Mouse (Mus musculus): ENCODE results near the gene Samd4b. TPM values are rescaled to one million over a fixed set of nuclear protein-coding genes. Genes with fewer than 3 reads are reported as not detected.

Gene Samd4b
- polyA plus RNA-seq, 1 experiment from 2014 or later, result 29.5 TPM

DNA sequence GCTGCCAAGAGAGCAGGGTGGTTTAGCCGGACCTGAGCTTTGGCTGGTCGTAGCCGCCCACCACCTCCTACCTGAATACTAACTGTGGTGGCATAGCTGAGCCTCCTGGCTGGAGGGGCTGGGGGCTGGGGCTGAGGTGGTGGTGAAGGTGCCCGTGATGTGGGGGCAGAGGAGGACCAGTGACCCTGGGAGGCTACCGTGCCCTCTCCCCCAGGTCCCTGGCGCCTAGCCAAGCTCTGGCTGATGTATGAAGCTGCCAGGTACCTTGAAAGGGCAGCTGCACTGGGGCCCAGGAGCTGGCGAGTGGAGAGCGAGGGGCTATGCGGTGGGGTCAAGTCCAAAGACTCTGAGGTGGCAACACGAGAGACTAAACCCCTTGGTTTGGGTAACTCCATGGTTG lies 238.1 kb downstream of the Samd4b start:
- WGBS, result 93% methylated on average over 10 of the region's 10 CpGs

DNA sequence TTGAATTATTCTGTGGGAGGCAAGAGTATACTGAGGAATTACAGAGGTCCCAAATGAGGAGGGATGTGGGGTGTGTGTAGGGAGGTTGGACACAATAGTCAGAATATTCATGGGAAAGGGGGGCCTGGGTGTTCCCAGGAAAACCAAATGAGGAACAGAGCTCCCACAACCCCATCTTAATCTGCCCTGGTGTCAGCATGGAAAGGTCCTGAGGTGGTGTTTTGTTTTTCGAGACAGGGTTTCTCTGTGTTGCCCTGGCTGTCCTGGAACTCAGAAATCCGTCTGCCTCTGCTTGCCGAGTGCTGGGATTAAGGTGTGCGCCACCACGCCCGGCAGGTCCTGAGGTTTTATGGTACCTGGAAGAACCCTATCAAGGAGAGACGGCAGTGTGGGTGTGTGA lies 239.5 kb downstream of the Samd4b start:
- DNase-seq, result no peak
- whole genome bisulfite sequencing, result 51% methylated on average over 7 of the region's 7 CpGs
- peak overlapping the region; percentile 31; the same call in 1 of the 2 replicates for H3K9ac ChIP-seq (replicated peaks; ENCODE audit: low read length)

More for the DNA sequence above, 238.1 kb downstream of the Samd4b start:
- no peaks in the 10 kb centered on the region for H3K9me3 ChIP-seq (ENCODE audit: control insufficient read depth, low read length)
- H3K27ac ChIP-seq (replicated peaks; ENCODE audit: low read depth, low read length), result no peak overlapping the region
- H3K9ac ChIP-seq (replicated peaks; ENCODE audit: low read length), result no peak overlapping the region
- ATAC-seq (ENCODE audit: low FRiP score, low TSS enrichment) (no peak), DNase-seq (no peak)
- H3K4me1 ChIP-seq (ENCODE audit: control insufficient read depth, insufficient read depth, low read length), result peaks cover 9% of the 10 kb centered on the region; the same call in 1 of the 2 replicates
- peaks cover 45% of the 10 kb centered on the region for H3K36me3 ChIP-seq (ENCODE audit: control insufficient read depth, insufficient read depth, low read length)
- no peak overlapping the region for H3K4me3 ChIP-seq (replicated peaks; ENCODE audit: low read depth, low read length)
- no peaks in the 10 kb centered on the region for H3K27me3 ChIP-seq (ENCODE audit: control insufficient read depth, insufficient read depth, low read length)
- no peak overlapping the region for H3K4me2 ChIP-seq (ENCODE audit: low read length)

DNA sequence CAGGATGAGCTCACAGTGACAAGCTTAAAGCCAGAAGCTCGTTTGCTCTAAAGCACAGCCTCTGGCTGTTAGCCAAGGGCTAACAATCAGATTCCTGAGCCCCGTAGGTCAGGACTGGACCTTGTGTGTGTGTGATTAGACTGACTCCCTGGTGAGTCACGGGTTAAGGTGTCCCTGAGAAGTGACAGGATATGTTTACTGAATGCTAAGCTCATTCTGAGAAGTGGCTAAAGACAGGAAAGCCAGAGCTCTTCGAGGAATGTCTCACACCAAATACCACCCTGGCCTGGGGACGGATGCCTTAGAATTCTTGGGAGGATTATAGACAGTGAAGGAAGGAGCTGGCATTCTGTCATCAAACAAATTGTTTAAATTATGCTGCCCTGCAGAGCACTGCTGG lies 240.0 kb downstream of the Samd4b start:
- Histone ChIP-seq H3K27me3 (ENCODE audit: control insufficient read depth, insufficient read depth, low read length) (no peaks in the 10 kb centered on the region), H3K4me1 (ENCODE audit: control insufficient read depth, insufficient read depth, low read length) (peaks cover 9% of the 10 kb centered on the region; the same call in 1 of the 2 replicates), H3K36me3 (ENCODE audit: control insufficient read depth, insufficient read depth, low read length) (peaks cover 49% of the 10 kb centered on the region), H3K4me3 (replicated peaks; ENCODE audit: low read depth, low read length) (no peak overlapping the region), H3K4me2 (ENCODE audit: low read length) (peak overlapping the region; percentile 12; the same call in 1 of the 2 replicates), H3K9ac (replicated peaks; ENCODE audit: low read length) (peak overlapping the region; percentile 31; the same call in 1 of the 2 replicates), H3K9me3 (ENCODE audit: control insufficient read depth, low read length) (no peaks in the 10 kb centered on the region), H3K27ac (replicated peaks; ENCODE audit: low read depth, low read length) (peak overlapping the region; percentile 32)
- no peak for ATAC-seq (ENCODE audit: low FRiP score, low TSS enrichment)
- 2% methylated on average over 5 of the region's 5 CpGs for WGBS
- peak; percentile 46 for DNase-seq

More for the DNA sequence above, 239.5 kb downstream of the Samd4b start:
- peak overlapping the region; percentile 32; the same call in 1 of the 2 replicates for H3K27ac ChIP-seq (replicated peaks; ENCODE audit: low read depth, low read length)
- H3K4me3 ChIP-seq (replicated peaks; ENCODE audit: low read depth, low read length), result no peak overlapping the region
- peaks cover 9% of the 10 kb centered on the region; the same call in 1 of the 2 replicates for H3K4me1 ChIP-seq (ENCODE audit: control insufficient read depth, insufficient read depth, low read length)
- no peaks in the 10 kb centered on the region for H3K9me3 ChIP-seq (ENCODE audit: control insufficient read depth, low read length)
- no peaks in the 10 kb centered on the region for H3K27me3 ChIP-seq (ENCODE audit: control insufficient read depth, insufficient read depth, low read length)
- no peak for ATAC-seq (ENCODE audit: low FRiP score, low TSS enrichment)
- no peak overlapping the region for H3K4me2 ChIP-seq (ENCODE audit: low read length)
- H3K36me3 ChIP-seq (ENCODE audit: control insufficient read depth, insufficient read depth, low read length), result peaks cover 45% of the 10 kb centered on the region

DNA sequence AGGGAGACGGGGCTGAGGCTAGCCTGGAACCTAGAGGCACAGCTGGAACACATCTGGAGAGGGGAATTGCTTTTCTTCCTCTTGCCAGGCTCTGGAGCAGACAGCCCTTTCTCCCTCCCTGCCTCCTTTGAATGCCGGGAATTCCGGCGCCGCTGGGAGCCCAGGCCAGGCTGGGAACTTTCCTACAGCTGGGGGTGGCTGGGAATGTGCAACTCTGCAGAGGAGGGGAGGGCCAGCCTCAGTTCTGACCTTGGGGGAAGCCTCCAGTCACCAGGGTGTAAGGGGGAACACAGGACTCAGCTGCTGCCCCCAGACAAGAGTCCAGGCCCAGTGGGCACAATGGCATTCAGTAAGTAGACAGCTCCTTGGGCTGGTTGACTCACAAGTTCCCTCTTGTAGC lies 241.0 kb downstream of the Samd4b start:
- Histone ChIP-seq H3K9ac (replicated peaks; ENCODE audit: low read length) (no peak overlapping the region), H3K9me3 (ENCODE audit: control insufficient read depth, low read length) (no peaks in the 10 kb centered on the region), H3K36me3 (ENCODE audit: control insufficient read depth, insufficient read depth, low read length) (peaks cover 45% of the 10 kb centered on the region), H3K27me3 (ENCODE audit: control insufficient read depth, insufficient read depth, low read length) (no peaks in the 10 kb centered on the region), H3K4me2 (ENCODE audit: low read length) (no peak overlapping the region), H3K4me3 (replicated peaks; ENCODE audit: low read depth, low read length) (no peak overlapping the region), H3K27ac (replicated peaks; ENCODE audit: low read depth, low read length) (no peak overlapping the region; the same call in 1 of the 2 replicates), H3K4me1 (ENCODE audit: control insufficient read depth, insufficient read depth, low read length) (peaks cover 9% of the 10 kb centered on the region; the same call in 1 of the 2 replicates)
- ATAC-seq (ENCODE audit: low FRiP score, low TSS enrichment) (no peak), DNase-seq (no peak)
- WGBS, result 2% methylated on average over 5 of the region's 5 CpGs

DNA sequence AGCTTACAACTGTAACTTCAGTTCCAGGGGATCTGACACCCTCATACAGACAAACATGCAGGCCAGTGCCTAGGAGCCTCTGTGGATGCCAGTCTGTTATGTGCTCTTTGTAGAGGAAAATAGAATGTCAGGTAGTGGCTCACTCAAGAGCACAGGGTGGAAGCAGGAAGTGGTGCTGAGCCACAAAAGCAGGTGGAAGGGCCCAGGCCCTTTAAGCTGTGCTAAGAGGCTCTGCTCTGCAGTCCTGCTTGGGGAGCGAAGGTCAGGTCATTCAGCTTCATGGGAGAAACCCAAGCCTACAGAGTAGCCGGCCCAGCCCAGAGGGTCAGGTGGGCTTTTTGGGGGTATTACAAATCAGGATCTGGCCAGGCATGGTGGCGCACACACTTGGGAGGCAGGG lies 242.7 kb downstream of the Samd4b start:
- H3K9me3 ChIP-seq (ENCODE audit: control insufficient read depth, low read length), result no peaks in the 10 kb centered on the region
- H3K9ac ChIP-seq (replicated peaks; ENCODE audit: low read length), result no peak overlapping the region
- H3K4me3 ChIP-seq (replicated peaks; ENCODE audit: low read depth, low read length), result no peak overlapping the region
- H3K4me1 ChIP-seq (ENCODE audit: control insufficient read depth, insufficient read depth, low read length), result peaks cover 16% of the 10 kb centered on the region
- 94% methylated on average over 3 of the region's 3 CpGs for WGBS
- no peaks in the 10 kb centered on the region for H3K27me3 ChIP-seq (ENCODE audit: control insufficient read depth, insufficient read depth, low read length)
- ATAC-seq (ENCODE audit: low FRiP score, low TSS enrichment) (no peak), DNase-seq (no peak)
- no peak overlapping the region for H3K4me2 ChIP-seq (ENCODE audit: low read length)
- peaks cover 33% of the 10 kb centered on the region for H3K36me3 ChIP-seq (ENCODE audit: control insufficient read depth, insufficient read depth, low read length)
- H3K27ac ChIP-seq (replicated peaks; ENCODE audit: low read depth, low read length), result no peak overlapping the region

DNA sequence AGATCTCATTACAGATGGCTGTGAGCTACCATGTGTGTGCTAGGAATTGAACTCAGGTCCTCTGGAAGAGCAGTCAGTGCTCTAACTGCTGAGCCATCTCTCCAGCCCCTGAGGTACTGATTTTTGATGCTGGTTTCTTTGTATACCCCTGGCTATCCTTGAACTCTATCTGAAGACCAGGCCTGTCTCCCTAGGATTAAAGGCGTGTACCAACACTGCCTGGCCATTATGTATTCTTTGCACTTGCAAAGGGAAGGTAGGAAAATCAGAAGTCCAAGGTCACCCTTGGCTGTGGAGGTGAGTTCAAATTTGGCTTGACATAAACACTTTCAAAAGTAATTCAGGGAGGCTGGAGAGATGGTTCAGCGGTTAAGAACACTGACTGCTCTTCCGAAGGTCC lies 243.3 kb downstream of the Samd4b start:
- 92% methylated on average over 3 of the region's 3 CpGs for WGBS
- no peaks in the 10 kb centered on the region for H3K27me3 ChIP-seq (ENCODE audit: control insufficient read depth, insufficient read depth, low read length)
- H3K4me3 ChIP-seq (replicated peaks; ENCODE audit: low read depth, low read length), result no peak overlapping the region
- no peak for ATAC-seq (ENCODE audit: low FRiP score, low TSS enrichment)
- no peak overlapping the region for H3K4me2 ChIP-seq (ENCODE audit: low read length)
- H3K9me3 ChIP-seq (ENCODE audit: control insufficient read depth, low read length), result no peaks in the 10 kb centered on the region
- no peak overlapping the region for H3K27ac ChIP-seq (replicated peaks; ENCODE audit: low read depth, low read length)
- no peak for DNase-seq
- H3K9ac ChIP-seq (replicated peaks; ENCODE audit: low read length), result no peak overlapping the region
- H3K4me1 ChIP-seq (ENCODE audit: control insufficient read depth, insufficient read depth, low read length), result peaks cover 20% of the 10 kb centered on the region
- H3K36me3 ChIP-seq (ENCODE audit: control insufficient read depth, insufficient read depth, low read length), result peaks cover 27% of the 10 kb centered on the region

DNA sequence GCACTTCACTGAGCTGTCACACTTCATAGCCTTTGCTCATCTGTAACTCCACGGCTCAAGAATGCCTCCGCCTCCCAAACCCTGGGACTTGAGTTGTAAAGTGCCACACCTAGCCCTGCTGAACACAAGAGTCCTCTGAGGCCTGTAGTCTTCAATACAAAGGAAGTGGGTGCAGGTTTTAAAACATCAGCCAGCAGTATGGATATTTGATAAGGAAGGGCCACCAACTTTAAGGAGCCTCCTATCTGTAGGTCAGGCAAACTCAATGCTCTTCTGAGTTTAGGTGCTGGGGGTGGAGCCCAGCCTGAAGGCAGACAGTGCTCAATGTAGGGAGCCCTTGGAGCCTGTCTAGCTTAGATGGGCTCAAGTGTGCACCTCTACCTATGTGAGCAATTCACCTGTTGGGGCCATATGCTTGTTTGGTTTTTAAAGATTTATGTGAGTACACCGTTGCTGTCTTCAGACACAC lies 243.8 kb downstream of the Samd4b start:
- Histone ChIP-seq H3K27me3 (ENCODE audit: control insufficient read depth, insufficient read depth, low read length) (no peaks in the 10 kb centered on the region), H3K4me1 (ENCODE audit: control insufficient read depth, insufficient read depth, low read length) (peaks cover 20% of the 10 kb centered on the region), H3K4me2 (ENCODE audit: low read length) (no peak overlapping the region), H3K36me3 (ENCODE audit: control insufficient read depth, insufficient read depth, low read length) (peaks cover 27% of the 10 kb centered on the region), H3K9ac (replicated peaks; ENCODE audit: low read length) (no peak overlapping the region), H3K27ac (replicated peaks; ENCODE audit: low read depth, low read length) (no peak overlapping the region), H3K4me3 (replicated peaks; ENCODE audit: low read depth, low read length) (no peak overlapping the region), H3K9me3 (ENCODE audit: control insufficient read depth, low read length) (no peaks in the 10 kb centered on the region)
- ATAC-seq (ENCODE audit: low FRiP score, low TSS enrichment) (no peak), DNase-seq (no peak)
- WGBS, result 86% methylated on average over 3 of the region's 3 CpGs

DNA sequence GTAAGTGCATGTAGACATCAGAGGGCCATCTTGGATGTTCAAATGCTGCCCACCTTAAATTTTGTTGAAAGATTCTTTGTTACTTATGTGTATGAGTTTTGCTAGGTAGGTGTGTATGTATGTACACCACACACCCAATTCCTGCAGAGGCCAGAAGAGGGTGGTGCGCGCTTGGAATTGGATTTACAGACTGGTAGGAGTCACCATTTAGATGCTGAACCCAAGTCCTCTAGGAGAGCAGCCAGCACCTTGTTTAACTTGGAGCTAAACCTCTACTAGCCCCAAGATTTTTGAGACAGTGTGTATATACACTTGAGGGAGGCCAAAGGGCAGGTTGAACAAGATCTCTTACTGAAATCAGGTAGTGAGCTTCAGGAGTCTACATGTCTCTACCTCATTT lies 244.7 kb downstream of the Samd4b start:
- WGBS, result 97% methylated on average over 2 of the region's 2 CpGs
- peaks cover 19% of the 10 kb centered on the region for H3K4me1 ChIP-seq (ENCODE audit: control insufficient read depth, insufficient read depth, low read length)
- H3K27me3 ChIP-seq (ENCODE audit: control insufficient read depth, insufficient read depth, low read length), result no peaks in the 10 kb centered on the region
- no peak overlapping the region for H3K9ac ChIP-seq (replicated peaks; ENCODE audit: low read length)
- no peak for DNase-seq
- no peaks in the 10 kb centered on the region for H3K9me3 ChIP-seq (ENCODE audit: control insufficient read depth, low read length)
- H3K4me3 ChIP-seq (replicated peaks; ENCODE audit: low read depth, low read length), result no peak overlapping the region
- H3K36me3 ChIP-seq (ENCODE audit: control insufficient read depth, insufficient read depth, low read length), result peaks cover 27% of the 10 kb centered on the region
- H3K4me2 ChIP-seq (ENCODE audit: low read length), result no peak overlapping the region
- no peak overlapping the region for H3K27ac ChIP-seq (replicated peaks; ENCODE audit: low read depth, low read length)
- ATAC-seq (ENCODE audit: low FRiP score, low TSS enrichment), result no peak

DNA sequence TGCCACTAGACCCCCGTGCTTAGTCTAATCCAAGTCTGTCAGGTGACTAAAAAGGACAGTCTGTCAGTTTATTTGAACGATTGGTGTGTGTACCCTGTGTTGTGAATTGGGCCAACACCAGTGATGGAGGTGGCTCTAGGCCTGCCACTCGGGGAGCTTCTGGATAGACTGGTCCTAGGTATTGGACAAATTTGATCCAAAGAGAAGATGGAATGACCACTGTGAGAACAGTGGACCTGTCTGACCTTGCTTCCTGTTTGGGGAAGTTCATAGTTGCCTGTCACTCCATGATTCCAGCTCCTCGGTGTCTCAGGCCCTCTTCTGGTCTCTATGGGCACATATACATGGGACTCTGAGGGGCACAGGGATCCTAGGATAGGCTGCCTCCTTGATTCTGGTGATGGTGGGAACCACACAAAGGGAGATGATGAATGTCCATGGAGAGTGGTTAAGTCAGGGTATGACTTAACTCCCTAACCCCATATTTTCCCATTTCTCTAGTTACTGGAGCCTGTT lies 246.2 kb downstream of the Samd4b start:
- no peaks in the 10 kb centered on the region for H3K27me3 ChIP-seq (ENCODE audit: control insufficient read depth, insufficient read depth, low read length)
- no peak overlapping the region for H3K27ac ChIP-seq (replicated peaks; ENCODE audit: low read depth, low read length)
- peak overlapping the region; percentile 98 for H3K4me2 ChIP-seq (ENCODE audit: low read length)
- no peaks in the 10 kb centered on the region for H3K9me3 ChIP-seq (ENCODE audit: control insufficient read depth, low read length)
- peak overlapping the region; percentile 89 for H3K9ac ChIP-seq (replicated peaks; ENCODE audit: low read length)
- H3K4me3 ChIP-seq (replicated peaks; ENCODE audit: low read depth, low read length), result peak overlapping the region; percentile 91
- WGBS, result 44% methylated on average over 4 of the region's 4 CpGs
- peaks cover 11% of the 10 kb centered on the region for H3K4me1 ChIP-seq (ENCODE audit: control insufficient read depth, insufficient read depth, low read length)
- no peak for ATAC-seq (ENCODE audit: low FRiP score, low TSS enrichment)
- no peak for DNase-seq
- H3K36me3 ChIP-seq (ENCODE audit: control insufficient read depth, insufficient read depth, low read length), result peaks cover 27% of the 10 kb centered on the region
